Mouse (Mus musculus) gastrocnemius, adult 2 months (tissue): ENCODE measurements around the gene Iqch. TPM values are rescaled to one million over a fixed set of nuclear protein-coding genes. Genes with fewer than 3 reads are reported as not detected.
A peak's percentile ranks its signal among the peaks of the same experiment; 100 is the strongest.

Experiments
- DNase-seq: peaks from one replicate; pipeline ENCODE4 v3.0.0; 2022
- H3K27ac ChIP-seq: fragments of 200-600 bp; 2 replicates; pipeline ENCODE4 v1.8.1; 2022; ENCODE audit warnings: mild to moderate bottlenecking
- H3K4me3 ChIP-seq: fragments of 200-600 bp; 2 replicates; pipeline ENCODE4 v1.8.1; 2022; ENCODE audit warnings: mild to moderate bottlenecking, moderate library complexity
- CTCF ChIP-seq: fragments of 200-600 bp; IDR thresholded peaks from 2 replicates; pipeline ENCODE4 v1.8.1; 2022; ENCODE audit warnings: antibody characterized with exemption, mild to moderate bottlenecking, moderate library complexity
- intact Hi-C: fragments of 180-260 bp; cut with DNase I; formaldehyde crosslinking; loops from one replicate; pipeline ENCODE4 v1.15.1; 2025
- total RNA-seq, 2 experiments: library from RNA; stranded (reverse); gene quantifications; 2 replicates each; pipeline ENCODE4 v1.2.3; 2021

Iqch gene
- total RNA-seq, 2 experiments from 2014 or later: not detected

GRCm38 (mm10) chr9:63609776-63610175 is 7.5 kb upstream of the Iqch start:
- H3K27ac ChIP-seq: peak overlapping the region; percentile 59
- TF ChIP-seq CTCF: no peak
- H3K4me3 ChIP-seq: no peak overlapping the region; the same call in 1 of the 2 replicates
- no peak for DNase-seq
- intact Hi-C loops: no loop called here

- peak; percentile 55 for DNase-seq
- intact Hi-C loops: no loop called here
- H3K27ac ChIP-seq: peak overlapping the region; percentile 59
- H3K4me3 ChIP-seq: peak overlapping the region; percentile 40
- no peak for TF ChIP-seq CTCF
Observed at GRCm38 (mm10) chr9:63609246-63609645, 7.0 kb upstream of the Iqch start.

- no peak for TF ChIP-seq CTCF
- H3K4me3 ChIP-seq: no peak overlapping the region
- no peak for DNase-seq
- intact Hi-C loops: no loop called here
- no peak overlapping the region for H3K27ac ChIP-seq
Observed at GRCm38 (mm10) chr9:63608006-63608405, 5.7 kb upstream of the Iqch start.

GRCm38 (mm10) chr9:63606594-63606993 is 4.3 kb upstream of the Iqch start:
- intact Hi-C loops: no loop called here

GRCm38 (mm10) chr9:63603849-63604248 is 1.6 kb upstream of the Iqch start:
- no peak for TF ChIP-seq CTCF
- H3K27ac ChIP-seq: no peak overlapping the region
- no peak for DNase-seq
- intact Hi-C loops: loop anchor here (5.0 kb wide), 1 partner anchor 153 kb away; the partner anchor contains the start of gene Smad3
- H3K4me3 ChIP-seq: peak overlapping the region; percentile 84

More at GRCm38 (mm10) chr9:63606594-63606993, 4.3 kb upstream of the Iqch start:
- TF ChIP-seq CTCF: peak; percentile 27; the same call in 1 of the 2 replicates
- Histone ChIP-seq H3K4me3 (no peak overlapping the region), H3K27ac (no peak overlapping the region)
- DNase-seq: no peak

- DNase-seq: no peak
- no peak for TF ChIP-seq CTCF
- Histone ChIP-seq H3K27ac (no peak overlapping the region), H3K4me3 (no peak overlapping the region)
- intact Hi-C loops: no loop called here
Observed at GRCm38 (mm10) chr9:63596660-63597059, 5.6 kb downstream of the Iqch start.

GRCm38 (mm10) chr9:63595652-63596051 is 6.6 kb downstream of the Iqch start:
- Histone ChIP-seq H3K27ac (no peak overlapping the region), H3K4me3 (no peak overlapping the region)
- TF ChIP-seq CTCF: no peak
- DNase-seq: no peak
- intact Hi-C loops: no loop called here

GRCm38 (mm10) chr9:63595032-63595431 is 7.3 kb downstream of the Iqch start:
- Histone ChIP-seq H3K4me3 (no peak overlapping the region), H3K27ac (no peak overlapping the region)
- TF ChIP-seq CTCF: no peak
- intact Hi-C loops: no loop called here
- no peak for DNase-seq

- intact Hi-C loops: no loop called here
- no peak for TF ChIP-seq CTCF
- Histone ChIP-seq H3K27ac (no peak overlapping the region), H3K4me3 (no peak overlapping the region)
- DNase-seq: no peak
Observed at GRCm38 (mm10) chr9:63591661-63592256, 10.5 kb downstream of the Iqch start.

- TF ChIP-seq CTCF: no peak
- no peak for DNase-seq
- H3K27ac ChIP-seq: no peak overlapping the region
- intact Hi-C loops: no loop called here
- no peak overlapping the region for H3K4me3 ChIP-seq
Observed at GRCm38 (mm10) chr9:63590592-63590991, 11.7 kb downstream of the Iqch start.

- Histone ChIP-seq H3K4me3 (no peak overlapping the region), H3K27ac (no peak overlapping the region)
- TF ChIP-seq CTCF: no peak
- intact Hi-C loops: no loop called here
- no peak for DNase-seq
Observed at GRCm38 (mm10) chr9:63589209-63589608, 13.1 kb downstream of the Iqch start.

- no peak for DNase-seq
- no peak overlapping the region for H3K27ac ChIP-seq
- no peak overlapping the region for H3K4me3 ChIP-seq
- intact Hi-C loops: no loop called here
- TF ChIP-seq CTCF: no peak
Observed at GRCm38 (mm10) chr9:63585251-63585650, 17.0 kb downstream of the Iqch start.

GRCm38 (mm10) chr9:63581778-63582177 is 20.5 kb downstream of the Iqch start:
- DNase-seq: no peak
- intact Hi-C loops: no loop called here
- TF ChIP-seq CTCF: no peak
- Histone ChIP-seq H3K27ac (no peak overlapping the region), H3K4me3 (no peak overlapping the region)

GRCm38 (mm10) chr9:63580046-63580445 is 22.2 kb downstream of the Iqch start:
- intact Hi-C loops: no loop called here
- Histone ChIP-seq H3K27ac (no peak overlapping the region), H3K4me3 (no peak overlapping the region)
- TF ChIP-seq CTCF: no peak
- no peak for DNase-seq

- TF ChIP-seq CTCF: peak; percentile 23
- no peak for DNase-seq
- Histone ChIP-seq H3K4me3 (no peak overlapping the region), H3K27ac (no peak overlapping the region)
- intact Hi-C loops: no loop called here
Observed at GRCm38 (mm10) chr9:63579644-63580043, 22.6 kb downstream of the Iqch start.
